Mouse (Mus musculus) neural tube, embryonic 11.5 days (tissue): ENCODE results near the gene Napa. TPM values are rescaled to one million over a fixed set of nuclear protein-coding genes. Genes with fewer than 3 reads are reported as not detected.

Experiments used
- ATAC-seq: fragments of 200-750 bp; cut with Nextera tagmentation; 2 replicates; pipeline ENCODE4 v1.8.0; 2017; ENCODE audit warnings: moderate number of reproducible peaks, mild to moderate bottlenecking, moderate TSS enrichment, moderate library complexity; ENCODE audit not compliant: insufficient read depth, low FRiP score, low TSS enrichment
- DNase-seq: peaks from one replicate; pipeline ENCODE4 v3.0.0-alpha.2; 2015; ENCODE audit warnings: low spot score
- H3K27ac ChIP-seq: fragments of 300-500 bp; sonication (generic); 2 replicates; pipeline ENCODE4 v1.5.1; 2014; ENCODE audit warnings: low read depth, mild to moderate bottlenecking, low read length
- H3K27me3 ChIP-seq: fragments of 300-500 bp; sonication (generic); 2 replicates; pipeline ENCODE4 v1.6.1; 2014; ENCODE audit warnings: mild to moderate bottlenecking, low read length, mixed read lengths; ENCODE audit not compliant: control insufficient read depth, insufficient read depth
- H3K36me3 ChIP-seq: fragments of 300-500 bp; sonication (generic); 2 replicates; pipeline ENCODE4 v1.6.1; 2014; ENCODE audit warnings: mild to moderate bottlenecking, low read length, moderate library complexity, mixed read lengths; ENCODE audit not compliant: control insufficient read depth, insufficient read depth
- H3K4me1 ChIP-seq: fragments of 300-500 bp; sonication (generic); 2 replicates; pipeline ENCODE4 v1.6.1; 2014; ENCODE audit warnings: low read length, mixed read lengths; ENCODE audit not compliant: control insufficient read depth, insufficient read depth
- H3K4me2 ChIP-seq: fragments of 300-500 bp; sonication (generic); 2 replicates; pipeline ENCODE4 v1.6.1; 2014; ENCODE audit warnings: low read depth, mild to moderate bottlenecking, moderate library complexity
- H3K4me3 ChIP-seq: fragments of 300-500 bp; sonication (generic); 2 replicates; pipeline ENCODE4 v1.5.1; 2014; ENCODE audit warnings: low read depth, low read length
- H3K9ac ChIP-seq: fragments of 300-500 bp; sonication (generic); 2 replicates; pipeline ENCODE4 v1.6.1; 2014; ENCODE audit warnings: mild to moderate bottlenecking, low read length
- H3K9me3 ChIP-seq: fragments of 300-500 bp; sonication (generic); 2 replicates; pipeline ENCODE4 v1.6.1; 2016; ENCODE audit warnings: low read length; ENCODE audit not compliant: control insufficient read depth
- WGBS: fragments of 180-500 bp; shearing (Covaris S2); extraction: QIAGEN DNeasy Blood & Tissue Kit; methylation state at CpG from one replicate; pipeline ENCODE4 v1.1.7; 2014; 5-methylcytosine and 5-hydroxymethylcytosine counted together
- polyA plus RNA-seq: library from polyadenylated mRNA; unstranded; fragments of >200 nt; fragmentation: Nextera tagmentation; extraction: Ambion mirVana; gene quantifications from 2 replicates; pipeline ENCODE4 v1.2.1, GENCODE M21; 2014

Gene Napa
- polyA plus RNA-seq, 1 experiment from 2014 or later, result 184 TPM

DNA sequence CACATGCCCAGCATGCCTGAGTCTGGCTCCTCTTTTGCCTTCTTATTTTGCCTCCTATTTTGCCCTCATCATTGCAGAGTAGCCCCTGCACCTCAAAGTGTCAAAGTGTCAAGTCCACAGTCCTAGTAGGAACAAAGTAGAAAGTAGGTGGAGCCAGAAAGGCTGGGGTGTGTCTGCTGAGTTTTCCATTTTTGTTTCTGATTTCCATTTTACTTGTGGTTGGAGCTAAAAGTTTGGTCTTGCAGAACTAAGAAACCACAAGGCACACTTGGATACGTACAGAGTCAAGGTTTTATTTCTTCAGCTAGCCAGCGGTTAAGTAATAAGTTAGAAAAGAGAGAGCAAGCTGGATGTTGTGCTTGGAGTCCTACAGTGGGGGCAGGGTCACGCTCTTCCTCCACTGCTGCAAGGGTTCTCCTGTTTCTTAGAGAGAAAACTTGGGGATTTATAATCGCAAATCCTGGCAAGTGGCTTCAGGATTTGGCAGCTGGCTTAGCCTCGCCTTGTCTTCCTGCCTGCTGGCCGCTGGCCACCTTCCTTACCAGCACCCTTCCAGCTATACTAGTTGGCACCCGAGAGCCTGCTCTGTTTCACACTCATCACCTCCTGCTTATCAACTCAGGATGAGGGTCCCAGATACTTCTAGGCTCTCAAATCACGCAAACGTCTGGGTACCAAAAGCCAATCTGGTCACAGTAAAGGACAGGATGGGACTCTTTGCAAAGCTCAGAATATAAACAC lies 57.0 kb downstream of the Napa start:
- no peak for DNase-seq
- H3K9ac ChIP-seq, result no peak overlapping the region
- WGBS, result 78% methylated on average over 9 of the region's 9 CpGs
- H3K4me2 ChIP-seq, result no peak overlapping the region
- ATAC-seq, result no peak
- H3K4me3 ChIP-seq, result no peak overlapping the region
- peaks cover 6% of the 10 kb centered on the region for H3K27me3 ChIP-seq
- H3K27ac ChIP-seq, result no peak overlapping the region
- peaks cover 4% of the 10 kb centered on the region; the same call in 1 of the 2 replicates for H3K36me3 ChIP-seq
- H3K9me3 ChIP-seq, result no peaks in the 10 kb centered on the region
- no peaks in the 10 kb centered on the region for H3K4me1 ChIP-seq

DNA sequence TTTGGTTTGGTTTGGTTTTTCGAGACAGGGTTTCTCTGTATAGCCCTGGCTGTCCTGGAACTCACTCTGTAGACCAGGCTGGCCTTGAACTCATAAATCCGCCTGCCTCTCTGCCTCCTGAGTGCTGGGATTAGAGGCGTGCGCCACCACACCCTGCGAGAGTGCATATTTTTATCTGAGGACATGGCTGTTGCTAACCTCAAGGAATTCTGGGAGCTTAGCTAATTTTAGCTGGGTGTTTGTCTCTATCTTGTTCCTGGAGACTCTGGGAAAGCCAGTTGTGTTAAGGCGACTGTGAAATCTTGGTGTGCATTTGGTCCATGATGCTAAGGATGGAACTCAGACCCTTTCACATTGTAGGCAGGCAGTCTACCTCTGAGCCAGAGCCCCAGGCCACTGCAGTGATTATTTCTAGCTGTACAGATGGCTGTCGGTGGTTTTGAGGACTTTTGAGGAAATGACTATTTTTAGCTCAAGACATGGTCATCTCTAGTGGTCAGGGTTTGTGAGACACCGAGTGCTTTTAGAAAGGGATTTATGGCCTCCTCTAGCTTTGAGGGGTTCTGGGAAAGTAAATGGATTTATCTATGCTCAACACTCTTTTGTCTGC lies 58.0 kb downstream of the Napa start:
- H3K9me3 ChIP-seq, result no peaks in the 10 kb centered on the region
- DNase-seq (no peak), ATAC-seq (no peak)
- H3K4me3 ChIP-seq, result no peak overlapping the region
- no peak overlapping the region for H3K9ac ChIP-seq
- WGBS, result 85% methylated on average over 8 of the region's 8 CpGs
- H3K4me2 ChIP-seq, result no peak overlapping the region
- H3K27me3 ChIP-seq, result peaks cover 6% of the 10 kb centered on the region
- H3K27ac ChIP-seq, result no peak overlapping the region
- peaks cover 4% of the 10 kb centered on the region; the same call in 1 of the 2 replicates for H3K36me3 ChIP-seq
- no peaks in the 10 kb centered on the region for H3K4me1 ChIP-seq

DNA sequence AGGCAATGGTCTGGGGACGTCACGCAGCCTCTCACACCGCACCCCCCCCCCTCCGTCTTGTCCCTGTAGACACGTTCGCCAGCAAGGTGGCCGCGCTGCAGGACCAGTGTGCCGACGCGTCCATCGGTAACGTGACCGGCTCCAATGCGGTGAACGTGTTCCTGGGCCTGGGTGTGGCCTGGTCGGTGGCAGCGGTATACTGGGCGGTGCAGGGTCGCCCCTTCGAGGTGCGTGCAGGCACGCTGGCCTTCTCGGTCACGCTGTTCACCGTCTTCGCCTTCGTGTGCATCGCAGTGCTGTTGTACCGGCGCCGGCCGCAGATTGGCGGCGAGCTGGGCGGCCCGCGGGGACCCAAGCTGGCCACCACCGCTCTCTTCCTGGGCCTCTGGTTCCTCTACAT lies 60.5 kb downstream of the Napa start:
- H3K36me3 ChIP-seq, result peaks cover 4% of the 10 kb centered on the region; the same call in 1 of the 2 replicates
- H3K4me1 ChIP-seq, result no peaks in the 10 kb centered on the region
- H3K9ac ChIP-seq, result no peak overlapping the region
- H3K4me3 ChIP-seq, result no peak overlapping the region
- no peaks in the 10 kb centered on the region for H3K9me3 ChIP-seq
- 5% methylated on average over 39 of the region's 39 CpGs for WGBS
- peaks cover 6% of the 10 kb centered on the region for H3K27me3 ChIP-seq
- no peak overlapping the region for H3K27ac ChIP-seq
- DNase-seq (peak; percentile 30), ATAC-seq (no peak)
- H3K4me2 ChIP-seq, result peak overlapping the region; percentile 21; the same call in 1 of the 2 replicates

DNA sequence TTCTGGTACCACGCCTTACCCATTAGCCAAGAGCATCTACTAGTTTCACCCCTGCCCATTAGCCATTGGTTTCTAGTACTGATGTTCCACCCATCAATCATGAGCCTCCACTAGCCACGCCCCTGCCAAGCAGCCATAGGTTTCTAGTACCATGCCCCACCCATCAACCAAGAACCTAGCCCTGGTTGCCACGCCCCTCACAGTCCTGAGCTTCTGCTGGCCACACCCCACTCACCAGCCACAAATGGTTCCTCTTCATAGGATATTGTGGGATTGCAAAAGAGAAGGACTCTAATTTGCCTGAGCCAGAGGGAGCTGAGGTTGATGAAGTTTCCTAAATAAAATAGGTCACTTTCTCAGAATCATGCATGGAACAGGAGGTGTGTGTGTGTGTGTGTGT lies 62.4 kb downstream of the Napa start:
- H3K27ac ChIP-seq, result no peak overlapping the region
- H3K27me3 ChIP-seq, result peaks cover 6% of the 10 kb centered on the region
- no peak overlapping the region for H3K4me3 ChIP-seq
- H3K9me3 ChIP-seq, result no peaks in the 10 kb centered on the region
- H3K36me3 ChIP-seq, result peaks cover 4% of the 10 kb centered on the region; the same call in 1 of the 2 replicates
- DNase-seq (no peak), ATAC-seq (no peak)
- H3K9ac ChIP-seq, result no peak overlapping the region
- H3K4me1 ChIP-seq, result no peaks in the 10 kb centered on the region
- WGBS, result 69% methylated on average over 3 of the region's 3 CpGs
- H3K4me2 ChIP-seq, result no peak overlapping the region

DNA sequence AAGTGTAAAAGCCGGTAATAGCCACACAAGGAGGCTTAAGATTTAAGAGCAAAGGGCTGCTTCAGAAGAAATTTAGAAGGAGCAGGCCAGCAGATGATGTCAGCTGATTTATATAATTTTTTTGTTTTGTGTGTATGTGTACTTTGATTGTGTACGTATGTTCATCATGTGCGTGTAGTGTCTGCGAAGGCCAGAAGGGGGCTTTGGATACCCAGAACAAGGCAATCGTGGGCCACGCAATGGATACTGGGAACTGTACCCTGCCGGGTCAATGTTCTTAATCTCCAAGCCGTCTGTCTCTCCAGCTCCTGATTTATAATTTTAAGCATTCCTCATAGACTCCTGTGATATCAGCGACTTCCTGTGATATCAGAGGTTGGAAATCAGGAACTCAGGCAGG lies 63.0 kb downstream of the Napa start:
- ATAC-seq, result no peak
- peaks cover 4% of the 10 kb centered on the region; the same call in 1 of the 2 replicates for H3K36me3 ChIP-seq
- no peak overlapping the region for H3K4me3 ChIP-seq
- no peaks in the 10 kb centered on the region for H3K9me3 ChIP-seq
- no peak overlapping the region for H3K4me2 ChIP-seq
- 95% methylated on average over 9 of the region's 9 CpGs for WGBS
- no peak for DNase-seq
- H3K9ac ChIP-seq, result no peak overlapping the region
- peaks cover 6% of the 10 kb centered on the region for H3K27me3 ChIP-seq
- no peaks in the 10 kb centered on the region for H3K4me1 ChIP-seq
- no peak overlapping the region for H3K27ac ChIP-seq

DNA sequence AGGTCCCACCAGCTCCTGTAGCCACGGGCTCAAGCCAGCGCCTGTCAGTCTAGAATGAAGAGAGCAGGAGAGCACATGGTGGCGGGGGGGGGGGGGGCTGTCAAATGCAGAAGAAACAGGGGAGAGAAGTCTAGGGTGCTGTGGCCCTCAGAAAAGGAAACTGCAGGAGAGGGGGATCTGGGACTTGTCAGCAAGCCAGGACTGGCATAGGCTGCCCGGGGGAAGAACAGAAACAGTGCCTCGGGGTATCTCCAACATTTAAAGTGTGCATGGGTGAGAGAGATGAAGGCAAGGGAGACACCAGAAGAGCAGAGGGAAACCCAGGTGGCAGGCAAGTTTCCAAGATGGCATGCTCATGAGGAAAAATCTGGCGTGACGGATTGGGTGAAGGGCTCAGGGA lies 63.8 kb downstream of the Napa start:
- Histone ChIP-seq H3K27me3 (peaks cover 6% of the 10 kb centered on the region), H3K4me2 (no peak overlapping the region), H3K4me3 (no peak overlapping the region), H3K4me1 (no peaks in the 10 kb centered on the region), H3K36me3 (peaks cover 4% of the 10 kb centered on the region; the same call in 1 of the 2 replicates), H3K9ac (no peak overlapping the region), H3K27ac (no peak overlapping the region), H3K9me3 (no peaks in the 10 kb centered on the region)
- no peak for ATAC-seq
- 86% methylated on average over 7 of the region's 7 CpGs for WGBS
- DNase-seq, result no peak

Other genes with a start within 250 kb of the Napa start
- not detected in 2 replicates for gene Crx, start 218.5 kb upstream of the Napa start, polyA plus RNA-seq
- 0.56 TPM in 1 of 2 replicates, not detected in the other for gene Crxos, start 215.8 kb upstream of the Napa start, polyA plus RNA-seq
- gene Selenow, start 176.1 kb upstream of the Napa start, polyA plus RNA-seq, result 917 and 923 TPM in 2 replicates
- 176 and 182 TPM in 2 replicates for gene Nop53, start 152.4 kb upstream of the Napa start, polyA plus RNA-seq
- gene Ehd2, start 130.9 kb upstream of the Napa start, polyA plus RNA-seq, result 11.2 and 11.3 TPM in 2 replicates
- 7.5 and 8.7 TPM in 2 replicates for gene Bicra, start 50.5 kb upstream of the Napa start, polyA plus RNA-seq
- gene Zfp541, start 36.6 kb upstream of the Napa start, polyA plus RNA-seq, result 0.08 TPM in 1 of 2 replicates, not detected in the other
- gene Kptn, start 21.4 kb downstream of the Napa start, polyA plus RNA-seq, result 21.1 and 22.8 TPM in 2 replicates
- gene Slc8a2, start 31.4 kb downstream of the Napa start, polyA plus RNA-seq, result 0.95 and 1.0 TPM in 2 replicates
- gene Meis3, start 76.6 kb downstream of the Napa start, polyA plus RNA-seq, result 171 and 196 TPM in 2 replicates
- gene Dhx34, start 123.6 kb downstream of the Napa start, polyA plus RNA-seq, result 11.9 and 12.1 TPM in 2 replicates
- gene C5ar2, start 145.7 kb downstream of the Napa start, polyA plus RNA-seq, result 0.07 TPM in 1 of 2 replicates, not detected in the other
- gene C5ar1, start 161.1 kb downstream of the Napa start, polyA plus RNA-seq, result 2.1 and 2.3 TPM in 2 replicates
- 12.7 and 13.8 TPM in 2 replicates for gene Inafm1, start 175.2 kb downstream of the Napa start, polyA plus RNA-seq
- 19.6 and 20.8 TPM in 2 replicates for gene Ccdc9, start 188.3 kb downstream of the Napa start, polyA plus RNA-seq
- gene Bbc3, start 209.9 kb downstream of the Napa start, polyA plus RNA-seq, result 8.4 and 11.9 TPM in 2 replicates